Mouse (Mus musculus) cerebellum, adult 9-10 months (tissue): ENCODE measurements around the gene Gm2007.
"Not testable (repeated sequence)": the region's sequence is repeated elsewhere in the genome, so short reads cannot be mapped to it uniquely, and the experiment has no call there.

ENCODE experiments used
- DNase-seq: peaks from one replicate; pipeline ENCODE4 v3.0.0; 2022

Gene Gm2007

GRCm38 (mm10) chr2:175741237-175741636 is at the start of gene Gm2007:
TSS of gene Gm2007 (plus strand) at chr2:175741537.
- DNase-seq: not testable (repeated sequence)

DNA sequence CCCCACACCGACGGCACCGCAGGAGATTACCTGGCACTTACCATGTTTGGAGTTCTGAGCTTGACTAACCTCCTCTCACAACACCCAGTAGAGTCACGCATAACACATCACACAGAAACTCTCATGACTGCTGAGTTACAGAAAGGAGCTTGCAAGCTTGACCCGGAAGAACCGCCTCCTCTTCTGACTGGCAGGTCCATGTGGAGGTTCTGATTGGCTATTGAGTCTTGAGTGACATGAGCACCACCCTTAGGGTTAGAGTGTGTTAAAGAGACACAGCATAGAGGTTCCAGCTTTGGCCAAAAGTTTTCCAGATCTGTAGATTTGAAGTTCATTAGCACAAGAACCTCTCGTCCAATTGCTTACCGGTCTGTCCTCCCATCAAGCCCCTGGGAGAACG is 37.8 kb upstream of the Gm2007 start, which contains the start of gene Zfp969:
Gene Zfp969 (minus strand): TSS at position 101 of the 400 bp plus-strand sequence.
- not testable (repeated sequence) for DNase-seq

DNA sequence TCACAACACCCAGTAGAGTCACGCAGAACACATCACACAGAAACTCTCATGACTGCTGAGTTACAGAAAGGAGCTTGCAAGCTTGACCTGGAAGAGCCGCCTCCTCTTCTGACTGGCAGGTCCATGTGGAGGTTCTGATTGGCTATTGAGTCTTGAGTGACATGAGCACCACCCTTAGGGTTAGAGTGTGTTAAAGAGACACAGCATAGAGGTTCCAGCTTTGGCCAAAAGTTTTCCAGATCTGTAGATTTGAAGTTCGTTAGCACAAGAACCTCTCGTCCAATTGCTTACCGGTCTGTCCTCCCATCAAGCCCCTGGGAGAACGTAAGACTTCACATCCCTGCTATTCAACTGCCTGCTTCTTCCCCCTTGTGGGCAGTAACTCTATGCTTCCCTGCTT is 59.7 kb downstream of the Gm2007 start, which contains the start of gene Gm14288:
Gene Gm14288 (minus strand): TSS at position 101 of the 400 bp plus-strand sequence.
- not testable (repeated sequence) for DNase-seq
